Mouse (Mus musculus): ENCODE results near the gene Sirt6. TPM values are rescaled to one million over a fixed set of nuclear protein-coding genes. Genes with fewer than 3 reads are reported as not detected.

Gene Sirt6
- total RNA-seq, 2 experiments from 2014 or later = 5.5 to 18.3 TPM

GRCm38 (mm10) chr10:81627836-81628220 lies 231 bp upstream of the Sirt6 start:
- no peak; the same call in 1 of the 2 replicates for ATAC-seq (replicated peaks; ENCODE audit: low FRiP score, low TSS enrichment, poor library complexity, severe bottlenecking)

GRCm38 (mm10) chr10:81626101-81626993 lies 1.2 kb downstream of the Sirt6 start:
- no peak for ATAC-seq (replicated peaks; ENCODE audit: low FRiP score, low TSS enrichment, poor library complexity, severe bottlenecking)

- ATAC-seq (replicated peaks; ENCODE audit: low FRiP score, low TSS enrichment, poor library complexity, severe bottlenecking) = no peak
These were observed 4.2 kb downstream of the Sirt6 start for GRCm38 (mm10) chr10:81623441-81623840.

- ATAC-seq (replicated peaks; ENCODE audit: low FRiP score, low TSS enrichment, poor library complexity, severe bottlenecking) = no peak
These were observed 6.8 kb downstream of the Sirt6 start for GRCm38 (mm10) chr10:81620786-81621185.

- ATAC-seq (replicated peaks; ENCODE audit: low FRiP score, low TSS enrichment, poor library complexity, severe bottlenecking) = no peak
These were observed 7.6 kb downstream of the Sirt6 start for GRCm38 (mm10) chr10:81619976-81620375.

GRCm38 (mm10) chr10:81615486-81615885 lies 12.1 kb downstream of the Sirt6 start:
- no peak for ATAC-seq (replicated peaks; ENCODE audit: low FRiP score, low TSS enrichment, poor library complexity, severe bottlenecking)

- no peak for ATAC-seq (replicated peaks; ENCODE audit: low FRiP score, low TSS enrichment, poor library complexity, severe bottlenecking)
These were observed 14.8 kb downstream of the Sirt6 start for GRCm38 (mm10) chr10:81612779-81613178.

GRCm38 (mm10) chr10:81608308-81608707 lies 19.3 kb downstream of the Sirt6 start:
- no peak for ATAC-seq (replicated peaks; ENCODE audit: low FRiP score, low TSS enrichment, poor library complexity, severe bottlenecking)

GRCm38 (mm10) chr10:81605974-81606751 lies 21.4 kb downstream of the Sirt6 start, which contains the start of gene BC025920:
Gene BC025920, plus strand, starts transcription at chr10:81606270.
- peak; percentile 87 for ATAC-seq (replicated peaks; ENCODE audit: low FRiP score, low TSS enrichment, poor library complexity, severe bottlenecking)

- ATAC-seq (replicated peaks; ENCODE audit: low FRiP score, low TSS enrichment, poor library complexity, severe bottlenecking) = no peak
These were observed 22.0 kb downstream of the Sirt6 start for GRCm38 (mm10) chr10:81605666-81605973.

- ATAC-seq (replicated peaks; ENCODE audit: low FRiP score, low TSS enrichment, poor library complexity, severe bottlenecking) = peak; percentile 38
These were observed 22.5 kb downstream of the Sirt6 start for GRCm38 (mm10) chr10:81604968-81605665.

GRCm38 (mm10) chr10:81604019-81604967 lies 23.3 kb downstream of the Sirt6 start:
- ATAC-seq (replicated peaks; ENCODE audit: low FRiP score, low TSS enrichment, poor library complexity, severe bottlenecking) = no peak

GRCm38 (mm10) chr10:81602741-81603151 lies 24.9 kb downstream of the Sirt6 start:
- peak; percentile 25 for ATAC-seq (replicated peaks; ENCODE audit: low FRiP score, low TSS enrichment, poor library complexity, severe bottlenecking)

GRCm38 (mm10) chr10:81601396-81601905 lies 26.1 kb downstream of the Sirt6 start:
- ATAC-seq (replicated peaks; ENCODE audit: low FRiP score, low TSS enrichment, poor library complexity, severe bottlenecking) = no peak

- ATAC-seq (replicated peaks; ENCODE audit: low FRiP score, low TSS enrichment, poor library complexity, severe bottlenecking) = peak; percentile 84
These were observed 26.8 kb downstream of the Sirt6 start, which contains the start of gene Tle6 for GRCm38 (mm10) chr10:81600738-81601203. Gene Tle6, minus strand, starts transcription at chr10:81601073.

- no peak for ATAC-seq (replicated peaks; ENCODE audit: low FRiP score, low TSS enrichment, poor library complexity, severe bottlenecking)
These were observed 27.5 kb downstream of the Sirt6 start for GRCm38 (mm10) chr10:81600096-81600495.

GRCm38 (mm10) chr10:81599630-81600029 lies 28.0 kb downstream of the Sirt6 start:
- ATAC-seq (replicated peaks; ENCODE audit: low FRiP score, low TSS enrichment, poor library complexity, severe bottlenecking) = no peak

- no peak for ATAC-seq (replicated peaks; ENCODE audit: low FRiP score, low TSS enrichment, poor library complexity, severe bottlenecking)
These were observed 28.7 kb downstream of the Sirt6 start for GRCm38 (mm10) chr10:81598871-81599270.

All from megakaryocyte-erythroid progenitor cell, adult 5-6 weeks (primary cell).